Mouse (Mus musculus) macrophage (primary cell): ENCODE measurements around the gene Slc2a10. TPM values are rescaled to one million over a fixed set of nuclear protein-coding genes. Genes with fewer than 3 reads are reported as not detected.

Experiments
- H3K27ac ChIP-seq: fragments of 350-480 bp; formaldehyde crosslinking; 2 replicates; pipeline ENCODE4 v1.9.0; 2021
- H3K36me3 ChIP-seq: fragments of 350-480 bp; formaldehyde crosslinking; 2 replicates; pipeline ENCODE4 v1.9.0; 2021; ENCODE audit errors: inconsistent target
- H3K4me3 ChIP-seq: fragments of 350-480 bp; formaldehyde crosslinking; 2 replicates; pipeline ENCODE4 v1.9.0; 2021; ENCODE audit errors: inconsistent target
- H3K79me2 ChIP-seq: fragments of 350-480 bp; formaldehyde crosslinking; 2 replicates; pipeline ENCODE4 v1.9.0; 2021; ENCODE audit errors: inconsistent target
- WGBS: methylation state at CpG from one replicate; pipeline ENCODE4 v1.1.7; 2026; ENCODE audit warnings: inconsistent platforms; ENCODE audit not compliant: missing documents; 5-methylcytosine and 5-hydroxymethylcytosine counted together
- polyA plus RNA-seq: library from polyadenylated mRNA; stranded (reverse); fragments of 250-400 nt; gene quantifications from 3 replicates; pipeline ENCODE4 v1.2.4, GENCODE M21; 2018; ENCODE audit warnings: inconsistent platforms

Gene Slc2a10
- polyA plus RNA-seq, 1 experiment from 2014 or later = not detected

GRCm38 (mm10) chr2:165559506-165560235 lies 56.1 kb downstream of the Slc2a10 start:
- Histone ChIP-seq H3K36me3 (no peaks in the 10 kb centered on the region), H3K79me2 (no peaks in the 10 kb centered on the region), H3K4me3 (no peak overlapping the region), H3K27ac (no peak overlapping the region)
- 25% methylated on average over 11 of the region's 11 CpGs for WGBS

GRCm38 (mm10) chr2:165561861-165562260 lies 58.3 kb downstream of the Slc2a10 start:
- no peaks in the 10 kb centered on the region for H3K36me3 ChIP-seq
- WGBS = 91% methylated on average over 6 of the region's 6 CpGs
- H3K79me2 ChIP-seq = no peaks in the 10 kb centered on the region
- no peak overlapping the region for H3K27ac ChIP-seq
- no peak overlapping the region for H3K4me3 ChIP-seq

- WGBS = 3% methylated on average over 45 of the region's 52 CpGs
- no peaks in the 10 kb centered on the region for H3K79me2 ChIP-seq
- H3K27ac ChIP-seq = no peak overlapping the region
- H3K4me3 ChIP-seq = no peak overlapping the region
- H3K36me3 ChIP-seq = no peaks in the 10 kb centered on the region
These were observed 59.9 kb downstream of the Slc2a10 start for GRCm38 (mm10) chr2:165563298-165564058.

GRCm38 (mm10) chr2:165564101-165564500 lies 60.5 kb downstream of the Slc2a10 start:
- no peak overlapping the region for H3K4me3 ChIP-seq
- WGBS = 91% methylated on average over 8 of the region's 8 CpGs
- no peak overlapping the region for H3K27ac ChIP-seq
- H3K79me2 ChIP-seq = no peaks in the 10 kb centered on the region
- no peaks in the 10 kb centered on the region for H3K36me3 ChIP-seq

GRCm38 (mm10) chr2:165564620-165565019 lies 61.0 kb downstream of the Slc2a10 start:
- Histone ChIP-seq H3K36me3 (no peaks in the 10 kb centered on the region), H3K4me3 (no peak overlapping the region), H3K79me2 (no peaks in the 10 kb centered on the region), H3K27ac (no peak overlapping the region)
- WGBS = 77% methylated on average over 6 of the region's 6 CpGs

- WGBS = 78% methylated on average over 6 of the region's 6 CpGs
- no peak overlapping the region for H3K4me3 ChIP-seq
- no peak overlapping the region for H3K27ac ChIP-seq
- no peaks in the 10 kb centered on the region for H3K36me3 ChIP-seq
- H3K79me2 ChIP-seq = no peaks in the 10 kb centered on the region
These were observed 63.3 kb downstream of the Slc2a10 start for GRCm38 (mm10) chr2:165566898-165567297.

GRCm38 (mm10) chr2:165567820-165568219 lies 64.2 kb downstream of the Slc2a10 start:
- no peaks in the 10 kb centered on the region for H3K36me3 ChIP-seq
- H3K79me2 ChIP-seq = no peaks in the 10 kb centered on the region
- H3K4me3 ChIP-seq = no peak overlapping the region
- 82% methylated on average over 9 of the region's 9 CpGs for WGBS
- H3K27ac ChIP-seq = no peak overlapping the region

GRCm38 (mm10) chr2:165568911-165569310 lies 65.3 kb downstream of the Slc2a10 start:
- Histone ChIP-seq H3K27ac (no peak overlapping the region), H3K36me3 (no peaks in the 10 kb centered on the region), H3K79me2 (no peaks in the 10 kb centered on the region), H3K4me3 (no peak overlapping the region)
- WGBS = 85% methylated on average over 6 of the region's 6 CpGs

Other genes starting within 250 kb of the Slc2a10 start
- gene Slc35c2, start 215.9 kb upstream of the Slc2a10 start, polyA plus RNA-seq = 29.3 to 58.1 TPM (median 53.2 TPM) in 3 replicates
- gene Elmo2, start 177.3 kb upstream of the Slc2a10 start, polyA plus RNA-seq = 29.3 to 43.5 TPM (median 39.1 TPM) in 3 replicates
- not detected in 3 replicates for gene Zfp663, start 135.1 kb upstream of the Slc2a10 start, polyA plus RNA-seq
- gene Zfp334, start 115.5 kb upstream of the Slc2a10 start, polyA plus RNA-seq = 0.06 to 0.09 TPM (median 0.06 TPM) in 3 replicates
- gene Ocstamp, start 103.4 kb upstream of the Slc2a10 start, polyA plus RNA-seq = 0.10 TPM in 1 of 3 replicates, not detected in the others
- gene Slc13a3, start 30.6 kb upstream of the Slc2a10 start, polyA plus RNA-seq = 0.27 to 1.1 TPM (median 0.38 TPM) in 3 replicates
- gene Trp53rka, start 10.5 kb upstream of the Slc2a10 start, polyA plus RNA-seq = 4.6 to 17.2 TPM (median 11.5 TPM) in 3 replicates
- not detected in 3 replicates for gene Eya2, start 91.2 kb downstream of the Slc2a10 start, polyA plus RNA-seq